Mouse (Mus musculus) cortical plate, adult 2 months (tissue): ENCODE data around the gene Gtf2ird2.

Source experiments
- CTCF ChIP-seq: fragments of 200-500 bp; IDR thresholded peaks from 2 replicates; pipeline ENCODE4 v1.5.1; 2011; ENCODE audit warnings: mild to moderate bottlenecking, control low read depth, low read length; ENCODE audit not compliant: insufficient read depth; ENCODE audit errors: extremely low read depth
- POLR2A ChIP-seq: fragments of 200-500 bp; IDR thresholded peaks from 2 replicates; pipeline ENCODE4 v1.6.1; 2011; ENCODE audit warnings: mild to moderate bottlenecking, low read length, control low read depth; ENCODE audit not compliant: insufficient read depth; ENCODE audit errors: extremely low read depth

GRCm38 (mm10) chr5:134227574-134228248, 43.9 kb downstream of the Gtf2ird2 start:
- TF ChIP-seq POLR2A, result no peak
- TF ChIP-seq CTCF, result peak; percentile 38; the same call in 1 of the 2 replicates
